14 mouse cellular contexts compared by ENCODE assay signal in the genomic region with DNA sequence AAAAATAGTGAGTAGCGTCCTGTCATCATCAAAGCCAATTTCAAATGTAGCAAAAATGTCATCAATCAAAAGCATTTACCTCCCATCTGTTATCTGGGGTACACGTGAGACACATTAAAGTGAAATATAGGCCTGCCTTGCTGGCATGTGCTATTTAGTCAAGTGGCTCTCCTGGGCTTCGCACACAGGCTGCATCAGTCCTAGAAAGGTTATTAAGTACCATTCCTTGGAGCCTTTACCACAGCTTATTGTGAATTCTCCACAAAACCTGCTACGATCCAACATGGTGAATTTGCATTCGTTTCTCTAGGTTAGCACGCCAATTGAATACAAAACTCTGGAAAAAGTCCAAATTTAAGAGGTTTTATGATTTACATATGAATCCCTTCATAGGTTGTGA.
DNase-seq lines count a peak whose midpoint lies in the region; ATAC-seq lines count a peak whose summit lies in the region.
"Had no signal": no experiment of that assay in that cellular context is flagged by ENCODE, and none has a peak within 500 bp of the region (broad histone marks: within the 10 kb centered on the region; RNA-seq: fewer than 3 reads in every experiment).

No protein-coding gene starts in this region.

- no peaks in the 10 kb centered on the region for H3K9me3 ChIP-seq in hindbrain, embryonic 11.5 days (ENCODE audit: control insufficient read depth, low read length)
- H3K9me3 ChIP-seq in hindbrain, embryonic 16.5 days (ENCODE audit: control insufficient read depth, low read length), result no peaks in the 10 kb centered on the region
- no peaks in the 10 kb centered on the region for H3K9me3 ChIP-seq in midbrain, embryonic 14.5 days (ENCODE audit: control insufficient read depth, low read length)
- no peaks in the 10 kb centered on the region for H3K9me3 ChIP-seq in midbrain, embryonic 11.5 days (ENCODE audit: control insufficient read depth, low read length)
- H3K9me3 ChIP-seq in limb, embryonic 15.5 days, result no peaks in the 10 kb centered on the region
- H3K9me3 ChIP-seq: hindbrain, embryonic 10.5 days had no signal

- no peak overlapping the region for H3K27ac ChIP-seq in hindbrain, embryonic 11.5 days (ENCODE audit: low read depth, low read length)
- no peak overlapping the region for H3K27ac ChIP-seq in hindbrain, embryonic 16.5 days (ENCODE audit: low read depth, low read length)
- H3K27ac ChIP-seq in midbrain, embryonic 14.5 days (replicated peaks; ENCODE audit: low read depth, low read length), result no peak overlapping the region
- H3K27ac ChIP-seq in midbrain, embryonic 11.5 days (ENCODE audit: low read depth, low read length), result no peak overlapping the region
- H3K27ac ChIP-seq in limb, embryonic 15.5 days, result 0 out of 2 replicates have a peak overlapping the region, but pooled peaks have one; percentile 3
- H3K27ac ChIP-seq: hindbrain, embryonic 10.5 days had no signal

- H3K36me3 ChIP-seq in hindbrain, embryonic 11.5 days (ENCODE audit: control insufficient read depth, insufficient read depth, low read length), result no peaks in the 10 kb centered on the region
- no peaks in the 10 kb centered on the region for H3K36me3 ChIP-seq in hindbrain, embryonic 16.5 days (ENCODE audit: control insufficient read depth, insufficient read depth, low read length)
- H3K36me3 ChIP-seq in midbrain, embryonic 14.5 days (ENCODE audit: control insufficient read depth, insufficient read depth, low read length), result no peaks in the 10 kb centered on the region
- H3K36me3 ChIP-seq in midbrain, embryonic 11.5 days (ENCODE audit: control insufficient read depth, insufficient read depth, low read length), result no peaks in the 10 kb centered on the region
- H3K36me3 ChIP-seq in limb, embryonic 15.5 days, result no peaks in the 10 kb centered on the region
- H3K36me3 ChIP-seq: hindbrain, embryonic 10.5 days had no signal

- H3K4me1 ChIP-seq in hindbrain, embryonic 11.5 days (replicated peaks; ENCODE audit: control insufficient read depth, insufficient read depth, low read length), result 0 out of 2 replicates have a peak, but pooled peaks cover 3% of the 10 kb centered on the region
- H3K4me1 ChIP-seq in hindbrain, embryonic 16.5 days (ENCODE audit: control insufficient read depth, insufficient read depth, low read depth, low read length), result peaks cover 4% of the 10 kb centered on the region; the same call in 1 of the 2 replicates
- peaks cover 15% of the 10 kb centered on the region for H3K4me1 ChIP-seq in midbrain, embryonic 14.5 days (ENCODE audit: control insufficient read depth, insufficient read depth, low read length)
- H3K4me1 ChIP-seq in midbrain, embryonic 11.5 days (ENCODE audit: control insufficient read depth, insufficient read depth, low read length), result no peaks in the 10 kb centered on the region; the same call in 1 of the 2 replicates
- H3K4me1 ChIP-seq in limb, embryonic 15.5 days, result peaks cover 6% of the 10 kb centered on the region; the same call in 1 of the 2 replicates

- DNase-seq in hindbrain, embryonic 11.5 days (ENCODE audit: low spot score), result peak; percentile 10
- peak; percentile 59 for DNase-seq in midbrain, embryonic 14.5 days
- DNase-seq in midbrain, embryonic 11.5 days (ENCODE audit: low spot score, missing footprints), result no peak
- DNase-seq in adrenal gland, postnatal 10 days, result no peak
- no peak for DNase-seq in gastrocnemius, adult 18-20 months (ENCODE audit: low spot score)
- DNase-seq: cerebellum, adult 11-12 months; cerebellum, postnatal 36 days; heart, adult 11 months; liver; lung, adult 18-20 months; thymus, adult 18-20 months had no signal

- no peak overlapping the region for H3K4me3 ChIP-seq in hindbrain, embryonic 11.5 days (ENCODE audit: low read depth, low read length)
- no peak overlapping the region for H3K4me3 ChIP-seq in hindbrain, embryonic 16.5 days (ENCODE audit: low read length)
- H3K4me3 ChIP-seq in midbrain, embryonic 14.5 days (replicated peaks; ENCODE audit: low read depth, low read length), result no peak overlapping the region
- H3K4me3 ChIP-seq in midbrain, embryonic 11.5 days (ENCODE audit: low read depth, low read length), result no peak overlapping the region
- H3K4me3 ChIP-seq in limb, embryonic 15.5 days, result no peak overlapping the region
- H3K4me3 ChIP-seq: hindbrain, embryonic 10.5 days had no signal

- ATAC-seq in hindbrain, embryonic 11.5 days (ENCODE audit: low FRiP score), result no peak
- ATAC-seq in hindbrain, embryonic 16.5 days, result no peak
- ATAC-seq in midbrain, embryonic 14.5 days (ENCODE audit: low FRiP score, low TSS enrichment), result peak; percentile 50; the same call in 1 of the 2 replicates
- ATAC-seq in midbrain, embryonic 11.5 days (ENCODE audit: low FRiP score), result no peak
- no peak for ATAC-seq in limb, embryonic 15.5 days (ENCODE audit: insufficient number of reproducible peaks, low FRiP score, low TSS enrichment, low read depth)

- H3K27me3 ChIP-seq in hindbrain, embryonic 11.5 days (ENCODE audit: control insufficient read depth, insufficient read depth, low read length), result no peaks in the 10 kb centered on the region
- no peaks in the 10 kb centered on the region for H3K27me3 ChIP-seq in hindbrain, embryonic 16.5 days (replicated peaks; ENCODE audit: control insufficient read depth, insufficient read depth, low read length)
- H3K27me3 ChIP-seq in midbrain, embryonic 14.5 days (ENCODE audit: control insufficient read depth, insufficient read depth, low read length), result no peaks in the 10 kb centered on the region
- H3K27me3 ChIP-seq in midbrain, embryonic 11.5 days (ENCODE audit: control insufficient read depth, insufficient read depth, low read length), result no peaks in the 10 kb centered on the region
- no peaks in the 10 kb centered on the region for H3K27me3 ChIP-seq in limb, embryonic 15.5 days

- no peak overlapping the region for H3K4me2 ChIP-seq in hindbrain, embryonic 11.5 days (replicated peaks; ENCODE audit: low read depth, low read length)
- no peak overlapping the region for H3K4me2 ChIP-seq in hindbrain, embryonic 16.5 days (ENCODE audit: low read length)
- H3K4me2 ChIP-seq in midbrain, embryonic 14.5 days (ENCODE audit: low read length), result no peak overlapping the region
- no peak overlapping the region for H3K4me2 ChIP-seq in midbrain, embryonic 11.5 days
- H3K4me2 ChIP-seq in limb, embryonic 15.5 days, result no peak overlapping the region

- H3K9ac ChIP-seq in hindbrain, embryonic 11.5 days (ENCODE audit: low read depth, low read length), result no peak overlapping the region
- H3K9ac ChIP-seq in hindbrain, embryonic 16.5 days (ENCODE audit: low read depth, low read length), result no peak overlapping the region
- no peak overlapping the region for H3K9ac ChIP-seq in midbrain, embryonic 14.5 days (replicated peaks; ENCODE audit: low read length)
- H3K9ac ChIP-seq in midbrain, embryonic 11.5 days (ENCODE audit: low read length), result no peak overlapping the region
- H3K9ac ChIP-seq in limb, embryonic 15.5 days, result no peak overlapping the region

- 69% methylated on average over 6 of the region's 6 CpGs for WGBS in hindbrain, embryonic 11.5 days
- 41% methylated on average over 6 of the region's 6 CpGs for WGBS in hindbrain, embryonic 16.5 days
- WGBS in midbrain, embryonic 14.5 days, result 45% methylated on average over 6 of the region's 6 CpGs
- WGBS in midbrain, embryonic 11.5 days, result 82% methylated on average over 6 of the region's 6 CpGs
- WGBS in limb, embryonic 15.5 days, result 28% methylated on average over 6 of the region's 6 CpGs

Comparison
In these comparisons a context has a peak if more than half of its experiments do, and no peak if none do; other contexts are left out.
1. DNase-seq: peak in hindbrain, embryonic 11.5 days (single experiment) and midbrain, embryonic 14.5 days (single experiment); none in midbrain, embryonic 11.5 days (single experiment), adrenal gland, postnatal 10 days (single experiment) and gastrocnemius, adult 18-20 months (single experiment).